Mouse (Mus musculus) midbrain, embryonic 14.5 days (tissue): ENCODE measurements at regions not wholly inside any gene's neighbourhood (a gene's known extent, or its start where the extent isn't known, plus 50 kb on each side); places are given as distances from the start of the nearest gene placed in this dataset.
A peak's percentile ranks its signal among the peaks of the same experiment; 100 is the strongest.

Experiments used
- ATAC-seq: fragments of 200-750 bp; cut with Nextera tagmentation; 2 replicates; pipeline ENCODE4 v1.8.0; 2017; ENCODE audit warnings: moderate number of reproducible peaks, moderate library complexity; ENCODE audit not compliant: low FRiP score, low TSS enrichment
- DNase-seq: peaks from one replicate; pipeline ENCODE4 v3.0.0-alpha.2; 2015
- H3K27ac ChIP-seq: fragments of 300-500 bp; sonication (generic); replicated peaks from 2 replicates; pipeline ENCODE4 v1.5.1; 2014; ENCODE audit warnings: mild to moderate bottlenecking, low read depth, low read length, moderate library complexity
- H3K27me3 ChIP-seq: fragments of 300-500 bp; sonication (generic); 2 replicates; pipeline ENCODE4 v1.6.1; 2014; ENCODE audit warnings: low read length, control low read depth, mixed read lengths; ENCODE audit not compliant: control insufficient read depth, insufficient read depth
- H3K36me3 ChIP-seq: fragments of 300-500 bp; sonication (generic); 2 replicates; pipeline ENCODE4 v1.6.1; 2014; ENCODE audit warnings: low read length, control low read depth; ENCODE audit not compliant: control insufficient read depth, insufficient read depth
- H3K4me1 ChIP-seq: fragments of 300-500 bp; sonication (generic); 2 replicates; pipeline ENCODE4 v1.6.1; 2014; ENCODE audit warnings: mild to moderate bottlenecking, antibody characterized with exemption, low read length, control low read depth; ENCODE audit not compliant: control insufficient read depth, insufficient read depth
- H3K4me2 ChIP-seq: fragments of 300-500 bp; sonication (generic); 2 replicates; pipeline ENCODE4 v1.6.1; 2014; ENCODE audit warnings: mild to moderate bottlenecking, low read length, moderate library complexity
- H3K4me3 ChIP-seq: fragments of 300-500 bp; sonication (generic); replicated peaks from 2 replicates; pipeline ENCODE4 v1.5.1; 2014; ENCODE audit warnings: low read depth, low read length
- H3K9ac ChIP-seq: fragments of 300-500 bp; sonication (generic); replicated peaks from 2 replicates; pipeline ENCODE4 v1.6.1; 2014; ENCODE audit warnings: mild to moderate bottlenecking, low read length, moderate library complexity
- H3K9me3 ChIP-seq: fragments of 300-500 bp; sonication (generic); 2 replicates; pipeline ENCODE4 v1.6.1; 2016; ENCODE audit warnings: low read length, control low read depth, mixed read lengths; ENCODE audit not compliant: control insufficient read depth
- WGBS: fragments of 180-500 bp; shearing (Covaris S2); extraction: QIAGEN DNeasy Blood & Tissue Kit; methylation state at CpG from one replicate; pipeline ENCODE4 v1.1.7; 2014; 5-methylcytosine and 5-hydroxymethylcytosine counted together

DNA sequence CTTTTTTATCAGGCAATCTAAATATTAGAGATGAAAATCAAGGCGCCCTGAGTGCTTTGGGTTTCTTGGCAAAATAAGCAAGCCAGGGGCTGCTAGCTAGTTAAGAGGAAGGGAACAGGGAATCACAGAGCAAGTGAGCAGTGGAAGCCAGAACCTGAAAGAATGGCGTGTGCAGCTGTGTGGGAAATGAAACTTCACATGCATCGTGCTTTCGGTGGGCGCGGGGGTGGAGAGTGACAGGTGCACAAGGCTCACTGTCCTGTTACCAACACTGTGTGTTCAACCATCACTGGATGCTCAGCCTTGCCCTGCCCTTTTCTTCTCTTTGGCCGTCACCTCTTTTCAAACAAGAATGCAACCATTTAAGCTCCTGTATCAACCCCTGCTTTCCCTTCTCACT, 501.2 kb upstream of the Tbx3 start:
- Histone ChIP-seq H3K36me3 (no peaks in the 10 kb centered on the region), H3K4me1 (no peaks in the 10 kb centered on the region), H3K9ac (no peak overlapping the region), H3K27me3 (no peaks in the 10 kb centered on the region), H3K4me2 (no peak overlapping the region), H3K4me3 (no peak overlapping the region), H3K27ac (no peak overlapping the region), H3K9me3 (no peaks in the 10 kb centered on the region)
- DNase-seq (no peak), ATAC-seq (no peak)
- WGBS = 86% methylated on average over 7 of the region's 7 CpGs

DNA sequence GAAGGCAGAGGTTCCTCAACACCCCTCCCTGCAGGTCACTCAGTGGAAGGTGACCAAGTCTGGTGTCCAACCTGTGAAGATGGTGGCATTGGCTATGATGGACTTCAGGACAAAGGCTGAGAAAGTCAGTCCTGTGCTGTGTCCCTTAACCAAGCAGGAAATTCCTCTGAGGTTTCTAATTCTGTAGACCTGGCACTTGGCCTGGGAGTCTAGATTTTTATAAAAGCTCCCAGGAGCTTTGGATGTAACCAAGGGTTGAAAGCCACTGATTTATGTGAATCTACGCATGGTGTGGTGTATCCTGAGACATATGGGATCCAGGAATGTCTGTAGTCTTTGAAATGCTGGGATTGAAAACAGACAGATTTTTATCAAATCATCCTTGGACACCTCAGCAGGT, 498.8 kb upstream of the Tbx3 start:
- no peaks in the 10 kb centered on the region for H3K4me1 ChIP-seq
- H3K27me3 ChIP-seq = no peaks in the 10 kb centered on the region
- WGBS = 90% methylated on average over 1 of the region's 1 CpGs
- H3K36me3 ChIP-seq = no peaks in the 10 kb centered on the region
- no peaks in the 10 kb centered on the region for H3K9me3 ChIP-seq
- no peak overlapping the region for H3K27ac ChIP-seq
- H3K4me3 ChIP-seq = no peak overlapping the region
- no peak for DNase-seq
- ATAC-seq = no peak
- no peak overlapping the region for H3K4me2 ChIP-seq
- no peak overlapping the region for H3K9ac ChIP-seq

DNA sequence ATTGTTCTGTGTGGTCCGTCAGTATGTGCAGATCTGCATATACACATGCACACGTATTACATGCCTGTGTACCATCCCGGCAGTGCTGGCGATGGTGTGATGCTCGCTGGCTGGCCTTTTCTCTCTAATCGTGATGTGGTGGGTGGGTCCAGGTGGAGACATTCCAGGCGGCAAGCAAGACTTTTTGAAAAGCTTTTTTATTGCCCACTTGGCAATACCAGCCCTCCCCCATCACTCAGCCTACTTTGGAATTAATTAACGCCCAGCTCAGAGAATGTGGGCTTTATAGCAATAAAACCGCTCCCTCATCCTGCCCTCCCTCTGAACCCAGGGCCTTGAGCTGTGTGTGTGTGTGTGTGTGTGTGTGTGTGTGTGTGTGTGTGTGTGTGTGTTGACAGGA, 491.7 kb upstream of the Tbx3 start:
- WGBS = 73% methylated on average over 9 of the region's 9 CpGs
- Histone ChIP-seq H3K4me2 (no peak overlapping the region), H3K27me3 (no peaks in the 10 kb centered on the region), H3K27ac (no peak overlapping the region), H3K4me3 (no peak overlapping the region), H3K4me1 (no peaks in the 10 kb centered on the region), H3K9me3 (no peaks in the 10 kb centered on the region), H3K36me3 (no peaks in the 10 kb centered on the region), H3K9ac (no peak overlapping the region)
- DNase-seq (no peak), ATAC-seq (no peak)

DNA sequence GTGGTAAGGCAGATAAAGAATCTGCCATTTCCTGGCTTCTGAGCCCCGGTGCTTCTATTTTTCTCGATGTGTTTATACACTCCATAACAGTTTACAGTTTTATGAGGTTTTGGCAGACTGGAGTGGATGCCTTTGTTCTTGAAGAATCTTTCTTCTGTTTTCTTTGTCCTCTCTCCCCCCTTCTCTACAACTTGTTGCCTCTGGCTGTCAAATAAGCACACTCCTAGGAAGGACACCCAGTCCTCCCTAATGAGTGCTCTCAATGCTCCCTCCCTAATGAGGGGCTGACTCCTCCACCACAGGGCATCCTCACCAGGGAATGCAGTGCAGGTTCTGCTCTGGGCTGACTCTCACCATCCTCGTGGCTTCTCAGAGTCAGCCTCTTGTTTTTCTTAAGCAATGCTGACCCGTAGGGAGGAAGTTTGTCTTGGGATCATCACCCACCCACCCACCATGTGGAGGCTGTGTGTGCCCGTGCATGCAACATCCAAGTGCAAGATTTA, 486.9 kb upstream of the Tbx3 start:
- DNase-seq = no peak
- Histone ChIP-seq H3K27ac (no peak overlapping the region), H3K4me2 (no peak overlapping the region), H3K36me3 (no peaks in the 10 kb centered on the region), H3K4me3 (no peak overlapping the region), H3K4me1 (no peaks in the 10 kb centered on the region), H3K27me3 (no peaks in the 10 kb centered on the region), H3K9ac (no peak overlapping the region), H3K9me3 (no peaks in the 10 kb centered on the region)
- ATAC-seq = no peak
- 84% methylated on average over 5 of the region's 5 CpGs for WGBS

DNA sequence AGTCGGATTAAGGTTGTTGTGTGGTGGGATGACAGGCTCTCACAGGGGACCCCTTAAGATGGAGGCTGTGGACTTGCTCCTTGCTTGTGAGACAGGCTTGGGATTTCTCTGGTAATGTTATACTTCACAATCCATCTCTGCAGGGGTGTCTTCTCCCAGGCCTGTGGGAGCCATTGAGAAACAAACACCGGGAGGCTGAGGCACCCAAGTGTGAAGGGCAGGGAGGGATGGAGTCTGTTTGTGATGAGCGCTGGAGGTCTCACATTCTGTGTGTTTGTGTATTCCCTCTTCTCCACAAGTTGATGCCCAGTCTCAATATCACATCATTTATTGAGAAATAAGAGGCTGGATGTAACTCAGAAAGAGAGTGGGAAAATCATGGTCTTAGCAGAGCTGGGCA, 483.9 kb upstream of the Tbx3 start:
- Histone ChIP-seq H3K27me3 (no peaks in the 10 kb centered on the region), H3K4me1 (no peaks in the 10 kb centered on the region), H3K4me3 (no peak overlapping the region), H3K9ac (no peak overlapping the region), H3K27ac (no peak overlapping the region), H3K4me2 (no peak overlapping the region), H3K9me3 (no peaks in the 10 kb centered on the region), H3K36me3 (no peaks in the 10 kb centered on the region)
- DNase-seq (no peak), ATAC-seq (no peak)
- 42% methylated on average over 3 of the region's 3 CpGs for WGBS

DNA sequence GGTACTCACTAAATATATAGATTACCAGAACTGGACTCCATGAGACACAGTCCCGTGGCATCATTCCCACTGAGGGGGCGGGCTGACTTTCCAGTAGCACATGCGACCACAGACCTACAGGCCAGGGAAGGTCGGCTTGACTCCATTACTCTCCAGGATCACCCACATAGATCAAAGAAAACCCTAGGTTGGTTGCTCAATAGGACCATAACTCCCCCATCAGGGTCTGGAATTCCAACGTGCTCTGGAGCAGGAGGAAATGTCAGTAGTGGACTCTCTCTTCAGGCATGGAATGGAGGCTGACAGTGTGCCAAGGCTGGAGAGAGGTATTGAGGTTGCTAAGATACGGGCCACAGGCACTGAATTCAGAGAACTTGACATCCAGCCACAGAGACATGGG, 482.0 kb upstream of the Tbx3 start:
- H3K4me3 ChIP-seq = no peak overlapping the region
- H3K9me3 ChIP-seq = no peaks in the 10 kb centered on the region
- no peak for ATAC-seq
- no peak overlapping the region for H3K27ac ChIP-seq
- WGBS = 47% methylated on average over 6 of the region's 6 CpGs
- no peak overlapping the region for H3K9ac ChIP-seq
- H3K4me1 ChIP-seq = no peaks in the 10 kb centered on the region
- no peaks in the 10 kb centered on the region for H3K36me3 ChIP-seq
- H3K4me2 ChIP-seq = no peak overlapping the region
- H3K27me3 ChIP-seq = no peaks in the 10 kb centered on the region
- peak; percentile 12 for DNase-seq

DNA sequence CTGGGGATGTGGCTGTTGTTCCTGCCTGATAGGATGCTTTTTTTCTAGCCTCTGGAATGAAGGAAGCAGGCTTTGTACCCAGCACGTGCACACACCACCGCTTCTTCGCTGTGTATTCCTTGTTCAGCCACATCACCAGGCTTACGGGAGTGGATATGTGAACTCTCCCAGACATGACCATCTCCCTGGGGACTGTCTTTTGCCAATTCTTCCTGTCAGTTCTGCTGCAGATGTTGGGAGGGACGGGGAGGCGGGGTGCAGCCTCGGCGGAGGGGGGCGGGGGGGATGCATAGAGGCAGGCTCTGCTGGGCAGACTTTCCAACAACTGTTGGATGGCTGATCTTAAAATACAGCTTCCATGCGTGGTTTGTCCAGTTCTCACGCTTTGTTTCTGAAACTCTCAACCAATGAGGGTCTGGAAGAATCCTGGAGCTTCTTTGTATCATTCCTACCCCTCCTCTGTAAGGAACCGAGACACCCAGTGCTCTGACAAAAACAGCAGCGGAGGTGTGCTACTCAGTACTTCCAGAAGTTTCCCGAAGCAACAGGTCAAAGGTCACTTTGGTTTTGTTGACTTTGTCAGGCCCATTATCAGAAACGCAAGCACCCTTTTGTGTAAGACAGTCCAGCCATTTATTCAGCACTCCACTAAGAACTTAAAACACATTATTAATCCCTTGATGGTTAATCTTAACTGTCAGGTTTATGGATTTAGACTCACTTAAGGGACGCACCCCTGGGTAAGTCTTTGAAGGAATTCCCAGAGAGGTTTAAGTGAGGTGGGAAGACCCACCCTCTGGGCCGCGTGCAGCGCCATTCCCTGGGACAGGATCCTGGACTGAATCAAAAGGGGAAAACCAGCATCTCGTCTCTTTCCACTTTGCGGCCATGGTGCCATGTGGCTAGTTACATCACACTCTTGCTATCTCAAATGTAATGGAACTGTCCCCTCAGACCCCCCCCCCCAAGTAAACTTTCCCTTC, 476.5 kb upstream of the Tbx3 start:
- WGBS = 51% methylated on average over 21 of the region's 21 CpGs
- H3K4me3 ChIP-seq = no peak overlapping the region
- DNase-seq = peak; percentile 51

DNA sequence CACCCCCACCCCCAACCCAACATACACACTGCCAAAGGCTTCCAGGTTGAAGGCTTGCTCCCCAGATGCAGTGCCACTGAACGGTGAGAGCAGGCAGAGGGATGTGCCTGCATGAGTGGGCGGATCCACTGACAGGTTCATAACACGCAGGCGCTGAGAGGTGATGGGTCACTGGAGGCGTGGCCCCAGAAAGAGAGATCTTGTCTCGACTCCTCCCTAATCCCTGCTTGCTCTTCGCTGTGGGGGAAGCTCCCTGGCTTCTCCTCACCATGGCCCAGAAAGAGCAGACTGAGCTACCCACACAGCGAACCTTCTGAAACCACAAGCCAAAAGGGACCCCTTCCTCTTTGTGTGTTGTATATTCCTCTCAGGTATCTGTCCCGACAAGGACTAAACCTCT, 470.6 kb upstream of the Tbx3 start:
- H3K4me2 ChIP-seq = no peak overlapping the region
- 35% methylated on average over 9 of the region's 9 CpGs for WGBS
- no peak overlapping the region for H3K9ac ChIP-seq
- no peaks in the 10 kb centered on the region for H3K27me3 ChIP-seq
- H3K4me1 ChIP-seq = no peaks in the 10 kb centered on the region
- no peak for DNase-seq
- H3K4me3 ChIP-seq = no peak overlapping the region
- H3K27ac ChIP-seq = no peak overlapping the region
- H3K9me3 ChIP-seq = no peaks in the 10 kb centered on the region
- ATAC-seq = no peak
- no peaks in the 10 kb centered on the region for H3K36me3 ChIP-seq

More for the DNA sequence above, 476.5 kb upstream of the Tbx3 start:
- Histone ChIP-seq H3K4me1 (no peaks in the 10 kb centered on the region), H3K4me2 (no peak overlapping the region), H3K27ac (no peak overlapping the region), H3K36me3 (no peaks in the 10 kb centered on the region), H3K9me3 (no peaks in the 10 kb centered on the region), H3K27me3 (no peaks in the 10 kb centered on the region), H3K9ac (no peak overlapping the region)
- ATAC-seq = no peak

DNA sequence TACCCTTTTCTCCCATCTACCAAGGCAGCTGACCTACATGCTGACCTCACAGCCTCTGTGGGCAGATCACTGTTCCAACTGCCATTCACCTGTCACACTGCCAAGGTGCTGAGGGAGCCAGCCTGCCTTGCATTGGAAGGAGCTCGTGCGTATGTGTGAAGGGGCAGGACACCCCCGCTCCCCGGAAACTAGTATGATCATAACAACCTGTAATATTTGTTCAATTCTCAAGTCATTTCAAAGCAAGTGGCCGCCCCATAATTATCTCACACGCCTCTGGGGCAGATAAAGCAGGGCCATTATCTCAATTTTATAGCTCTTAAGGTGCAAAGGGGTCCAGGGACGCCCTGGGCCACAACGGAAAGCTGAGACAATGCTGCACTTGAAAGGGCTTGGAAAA, 469.2 kb upstream of the Tbx3 start:
- DNase-seq (no peak), ATAC-seq (no peak)
- H3K4me1 ChIP-seq = no peaks in the 10 kb centered on the region

More for the DNA sequence above, 469.2 kb upstream of the Tbx3 start:
- no peak overlapping the region for H3K4me3 ChIP-seq
- no peaks in the 10 kb centered on the region for H3K27me3 ChIP-seq
- no peak overlapping the region for H3K9ac ChIP-seq
- H3K27ac ChIP-seq = no peak overlapping the region
- 79% methylated on average over 8 of the region's 8 CpGs for WGBS
- H3K4me2 ChIP-seq = no peak overlapping the region
- no peaks in the 10 kb centered on the region for H3K9me3 ChIP-seq
- H3K36me3 ChIP-seq = no peaks in the 10 kb centered on the region
